ENCODE assay signal across 8 mouse cellular contexts in the genomic region with DNA sequence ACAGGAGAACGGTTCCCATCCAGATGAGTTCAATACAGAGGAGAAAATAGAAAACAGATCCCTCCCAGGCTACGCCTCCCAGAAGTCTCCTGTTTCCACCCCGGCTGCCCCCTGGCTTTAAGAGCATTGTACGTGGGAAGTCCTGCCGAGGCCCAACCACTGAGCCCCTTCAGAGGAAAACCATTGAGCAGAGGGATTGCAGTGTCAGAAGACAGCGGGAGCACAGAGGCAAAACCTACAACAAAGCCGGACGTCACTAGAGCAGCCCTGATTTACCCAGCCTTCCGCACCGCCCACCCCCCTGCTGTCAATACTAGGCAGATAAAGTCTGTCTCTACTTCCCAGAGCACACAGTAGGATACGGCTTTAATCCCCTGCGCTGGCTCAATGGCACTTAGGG. TPM values are rescaled to one million over a fixed set of nuclear protein-coding genes. Genes with fewer than 3 reads are reported as not detected.
DNase-seq lines count a peak whose midpoint lies in the region; ATAC-seq and TF ChIP-seq lines count a peak whose summit lies in the region.

No protein-coding gene starts in this region.

- peak overlapping the region; percentile 98 for H3K4me2 ChIP-seq in forebrain, embryonic 11.5 days (ENCODE audit: low read depth, low read length, severe bottlenecking)
- H3K4me2 ChIP-seq in hindbrain, postnatal 0 days (ENCODE audit: low read depth, low read length) = peak overlapping the region; percentile 100
- H3K4me2 ChIP-seq in liver, embryonic 13.5 days = peak overlapping the region; percentile 69

- TF ChIP-seq POLR2A in bone marrow macrophage, adult 2 months (IDR thresholded peaks at IDR 0.05; ENCODE audit: borderline replicate concordance, low read depth, low read length) = no peak

- TF ChIP-seq CTCF in bone marrow macrophage, adult 2 months (IDR thresholded peaks at IDR 0.05; ENCODE audit: low read depth, low read length) = no peak
- no peak; the same call in 1 of the 2 replicates for TF ChIP-seq CTCF in hindbrain, postnatal 0 days (IDR thresholded peaks at IDR 0.05; ENCODE audit: low read depth)

- H3K9me3 ChIP-seq in forebrain, embryonic 11.5 days (ENCODE audit: control insufficient read depth, low read length) = peaks cover 4% of the 10 kb centered on the region
- no peaks in the 10 kb centered on the region for H3K9me3 ChIP-seq in hindbrain, postnatal 0 days (ENCODE audit: low read length)
- peaks cover 4% of the 10 kb centered on the region; the same call in 1 of the 2 replicates for H3K9me3 ChIP-seq in liver, embryonic 13.5 days (replicated peaks)

- 0 out of 2 replicates have a peak overlapping the region, but pooled peaks have one; percentile 4 for H3K4me3 ChIP-seq in bone marrow macrophage, adult 2 months (ENCODE audit: insufficient read depth, low read length)
- H3K4me3 ChIP-seq in forebrain, embryonic 11.5 days (ENCODE audit: low read depth, low read length) = peak overlapping the region; percentile 52
- peak overlapping the region; percentile 62 for H3K4me3 ChIP-seq in hindbrain, postnatal 0 days (ENCODE audit: low read length)
- peak overlapping the region; percentile 53 for H3K4me3 ChIP-seq in liver, embryonic 13.5 days (replicated peaks)

- WGBS in forebrain, embryonic 11.5 days = under 1% methylated on average over 12 of the region's 12 CpGs
- under 1% methylated on average over 12 of the region's 12 CpGs for WGBS in hindbrain, postnatal 0 days
- under 1% methylated on average over 12 of the region's 12 CpGs for WGBS in liver, embryonic 13.5 days (ENCODE audit: insufficient replicate concordance)

- no peaks in the 10 kb centered on the region for H3K36me3 ChIP-seq in forebrain, embryonic 11.5 days (ENCODE audit: control insufficient read depth, insufficient read depth, low read length)
- H3K36me3 ChIP-seq in hindbrain, postnatal 0 days (ENCODE audit: insufficient read depth, low read length) = no peaks in the 10 kb centered on the region
- no peaks in the 10 kb centered on the region for H3K36me3 ChIP-seq in liver, embryonic 13.5 days

- no peak for DNase-seq in frontal cortex, postnatal 14 days (ENCODE audit: low spot score in 2 of 2)
- peak; percentile 78 for DNase-seq in forebrain, embryonic 11.5 days (ENCODE audit: low spot score)
- no peak for DNase-seq in hindbrain, postnatal 0 days (ENCODE audit: low spot score)
- no peak for DNase-seq in liver, embryonic 13.5 days
- DNase-seq in retina, postnatal 1 day = peak; percentile 67
- DNase-seq in natural killer cell, adult 2 months (ENCODE audit: low spot score in 2 of 2) = no peak

- H3K9ac ChIP-seq in forebrain, embryonic 11.5 days (ENCODE audit: low read length) = peak overlapping the region; percentile 63; the same call in 1 of the 2 replicates
- peak overlapping the region; percentile 13; the same call in 1 of the 2 replicates for H3K9ac ChIP-seq in hindbrain, postnatal 0 days (replicated peaks; ENCODE audit: low read length)
- H3K9ac ChIP-seq in liver, embryonic 13.5 days = no peak overlapping the region

- ATAC-seq in frontal cortex, adult (ENCODE audit: low TSS enrichment) = 0 out of 2 replicates have a peak, but pooled peaks have one; percentile 16
- peak; percentile 70 for ATAC-seq in forebrain, embryonic 11.5 days (replicated peaks; ENCODE audit: low FRiP score)
- ATAC-seq in hindbrain, postnatal 0 days = 0 out of 2 replicates have a peak, but pooled peaks have one; percentile 40
- ATAC-seq in liver, embryonic 13.5 days (ENCODE audit: low read depth) = no peak

- no peaks in the 10 kb centered on the region; the same call in 1 of the 2 replicates for H3K4me1 ChIP-seq in bone marrow macrophage, adult 2 months (ENCODE audit: control insufficient read depth, insufficient read depth, low read length)
- H3K4me1 ChIP-seq in forebrain, embryonic 11.5 days (replicated peaks; ENCODE audit: control insufficient read depth, insufficient read depth, low read length) = peaks cover 4% of the 10 kb centered on the region; the same call in 1 of the 2 replicates
- no peaks in the 10 kb centered on the region for H3K4me1 ChIP-seq in hindbrain, postnatal 0 days (ENCODE audit: insufficient read depth, low read length)
- peaks cover 8% of the 10 kb centered on the region; the same call in 1 of the 2 replicates for H3K4me1 ChIP-seq in liver, embryonic 13.5 days (replicated peaks)

- peaks cover 16% of the 10 kb centered on the region for H3K27me3 ChIP-seq in forebrain, embryonic 11.5 days (ENCODE audit: control insufficient read depth, insufficient read depth, low read length)
- H3K27me3 ChIP-seq in hindbrain, postnatal 0 days (ENCODE audit: insufficient read depth, low read length) = 0 out of 2 replicates have a peak, but pooled peaks cover 5% of the 10 kb centered on the region
- H3K27me3 ChIP-seq in liver, embryonic 13.5 days = peaks cover 58% of the 10 kb centered on the region

- H3K27ac ChIP-seq in bone marrow macrophage, adult 2 months (ENCODE audit: insufficient read depth, low read depth, low read length) = no peak overlapping the region
- no peak overlapping the region for H3K27ac ChIP-seq in forebrain, embryonic 11.5 days (ENCODE audit: low read depth, low read length)
- no peak overlapping the region for H3K27ac ChIP-seq in hindbrain, postnatal 0 days
- H3K27ac ChIP-seq in liver, embryonic 13.5 days = no peak overlapping the region

RNA-seq across cellular contexts. Expression of gene Frzb, which starts 0.8 kb away (rescaled TPM):
- polyA plus RNA-seq in bone marrow macrophage, adult 2 months (2012; ENCODE audit: insufficient read depth, insufficient read length, missing spikeins) = not detected in 2 replicates
- 17.0 and 19.5 TPM in 2 replicates for polyA plus RNA-seq in forebrain, embryonic 11.5 days (2014; fragmentation: Nextera tagmentation; extraction: Ambion mirVana)
- 9.5 and 10.6 TPM in 2 replicates for total RNA-seq in hindbrain, postnatal 0 days (2014; rRNA removed)
- 9.3 and 9.9 TPM in 2 replicates for polyA plus RNA-seq in hindbrain, postnatal 0 days (2015; fragmentation: Nextera tagmentation; extraction: Ambion mirVana)
- polyA plus RNA-seq in liver, embryonic 13.5 days (2015; fragmentation: Nextera tagmentation; extraction: Ambion mirVana) = 1.2 and 1.4 TPM in 2 replicates

Comparison
In these comparisons a context has a peak if more than half of its experiments do, and no peak if none do; other contexts are left out.
1. DNase-seq: peak in forebrain, embryonic 11.5 days (single experiment) and retina, postnatal 1 day (single experiment); none in frontal cortex, postnatal 14 days (0 of 2), hindbrain, postnatal 0 days (single experiment), liver, embryonic 13.5 days (single experiment) and natural killer cell, adult 2 months (0 of 2).
2. H3K4me3 ChIP-seq: peak in every context shown above with its lines; median percentile 62 in hindbrain, postnatal 0 days; 53 in liver, embryonic 13.5 days; 52 in forebrain, embryonic 11.5 days; 4 in bone marrow macrophage, adult 2 months.
3. Peak in every context shown above with its lines, with median percentiles within 50 percentile points of each other: H3K4me2 ChIP-seq.